Mouse (Mus musculus) gonadal fat pad, adult 2 months (tissue): ENCODE measurements around the gene Cpb2. TPM values are rescaled to one million over a fixed set of nuclear protein-coding genes. Genes with fewer than 3 reads are reported as not detected.

Source experiments
- DNase-seq: peaks from one replicate; pipeline ENCODE4 v3.0.0-alpha.2; 2012; ENCODE audit warnings: low read depth
- polyA plus RNA-seq: library from polyadenylated mRNA; depleted of rRNA; stranded (reverse); fragments of >200 nt; gene quantifications from 2 replicates; pipeline ENCODE4 v1.2.3, GENCODE M21; 2012; rRNA removed

Cpb2 gene
- 0.37 TPM in 1 of 2 replicates, not detected in the other for polyA plus RNA-seq

DNA sequence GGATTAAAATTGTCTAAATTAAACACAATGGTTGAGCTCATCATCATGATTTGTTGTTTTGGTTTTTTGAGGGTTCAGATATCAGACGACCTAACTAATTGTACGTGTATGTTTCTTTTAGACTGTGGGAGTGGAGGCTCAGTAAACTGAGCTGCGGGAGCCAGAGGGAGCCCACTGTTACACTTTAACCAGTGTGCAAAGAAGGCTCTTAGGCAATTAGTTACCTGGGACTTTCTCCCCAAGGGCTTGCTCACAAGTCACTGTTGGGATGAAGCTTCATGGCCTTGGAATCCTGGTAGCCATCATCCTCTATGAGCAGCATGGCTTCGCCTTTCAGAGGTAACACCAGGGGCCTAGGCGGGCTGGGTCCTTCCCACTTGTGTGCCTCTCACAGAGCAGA is at the start of gene Cpb2:
Gene Cpb2 (plus strand): TSS at position 201 of the 400 bp plus-strand sequence.
- DNase-seq = no peak

DNA sequence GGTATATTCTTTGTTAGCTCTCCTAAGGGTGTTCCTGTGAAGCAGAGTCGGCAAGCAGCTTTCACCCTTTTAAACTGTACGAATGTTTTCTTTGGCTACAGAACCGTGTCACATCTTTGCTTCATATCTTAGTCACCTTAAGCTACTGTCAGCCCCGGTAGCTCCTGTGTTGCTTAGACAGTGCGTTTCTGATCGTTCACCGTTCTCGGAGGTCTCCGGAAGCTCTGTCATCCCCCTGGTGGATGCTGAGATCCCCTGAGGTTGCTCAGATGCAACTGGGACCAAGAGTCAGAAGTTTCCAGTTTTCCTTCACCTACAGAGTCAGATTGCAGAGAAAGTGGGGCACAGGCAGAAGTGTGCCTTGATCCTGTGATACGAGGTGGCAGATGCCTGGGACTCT is 49.7 kb upstream of the Cpb2 start:
- DNase-seq = no peak

GRCm38 (mm10) chr14:75192858-75193257 is 49.2 kb upstream of the Cpb2 start:
- DNase-seq = no peak

DNA sequence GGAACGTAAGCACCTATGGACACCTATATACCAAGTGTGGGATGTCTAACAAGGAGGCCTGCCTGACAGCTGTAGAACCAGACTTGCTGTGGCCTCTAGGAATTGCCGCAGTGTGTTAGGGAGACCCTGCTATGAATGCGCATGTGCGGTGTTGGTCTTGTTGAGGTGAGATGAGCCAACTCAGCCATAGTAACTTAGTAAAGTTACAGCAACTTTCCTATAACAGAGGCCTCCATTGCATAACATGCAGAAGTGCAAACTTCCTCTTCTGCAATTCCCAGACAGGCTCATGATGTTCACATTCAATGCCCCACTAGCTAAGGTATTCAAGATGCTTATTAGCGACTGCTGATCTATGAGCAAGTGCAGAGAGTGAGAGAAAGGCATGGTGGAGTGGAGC is 46.6 kb upstream of the Cpb2 start:
- no peak for DNase-seq

DNA sequence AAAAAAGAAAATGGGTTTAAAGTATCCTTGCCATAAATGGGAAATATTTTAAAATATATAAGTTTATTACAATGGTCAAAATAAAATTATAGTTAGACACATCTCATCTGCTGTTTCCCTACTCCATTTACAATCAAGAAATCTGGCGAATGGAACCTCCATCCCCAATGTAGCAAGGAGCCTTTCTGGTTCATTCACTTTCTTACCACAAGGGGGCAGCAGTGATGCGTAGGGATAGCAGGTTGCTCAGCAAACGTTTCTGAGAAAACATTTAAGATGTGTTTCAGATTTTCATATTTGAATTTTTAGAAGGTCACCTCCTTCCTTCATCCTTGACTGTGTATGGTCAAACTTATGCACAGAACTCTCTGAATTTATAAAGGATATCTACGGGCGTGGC is 45.1 kb upstream of the Cpb2 start:
- no peak for DNase-seq

DNA sequence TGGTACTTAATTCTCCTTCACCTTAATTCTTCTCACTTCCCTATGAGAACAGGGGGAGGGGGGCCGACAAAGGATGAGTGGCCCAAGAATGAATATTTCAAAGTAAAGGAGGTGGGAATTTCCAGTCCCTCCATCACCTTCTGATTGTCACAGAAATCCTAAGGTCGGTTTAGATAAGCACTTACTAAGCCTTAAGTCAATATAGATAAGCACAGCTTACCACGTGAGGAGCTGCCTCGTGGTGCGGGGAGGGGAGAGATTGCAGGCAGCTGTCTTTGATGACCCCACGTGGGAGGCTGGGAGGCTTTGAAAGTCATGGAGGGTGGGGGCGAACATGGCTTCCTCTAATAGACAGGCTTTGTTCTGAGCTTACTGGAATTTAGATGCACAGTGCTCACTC is 44.4 kb upstream of the Cpb2 start:
- no peak for DNase-seq

GRCm38 (mm10) chr14:75205363-75206051 is 36.6 kb upstream of the Cpb2 start:
- no peak for DNase-seq

GRCm38 (mm10) chr14:75206307-75206706 is 35.8 kb upstream of the Cpb2 start:
- no peak for DNase-seq

DNA sequence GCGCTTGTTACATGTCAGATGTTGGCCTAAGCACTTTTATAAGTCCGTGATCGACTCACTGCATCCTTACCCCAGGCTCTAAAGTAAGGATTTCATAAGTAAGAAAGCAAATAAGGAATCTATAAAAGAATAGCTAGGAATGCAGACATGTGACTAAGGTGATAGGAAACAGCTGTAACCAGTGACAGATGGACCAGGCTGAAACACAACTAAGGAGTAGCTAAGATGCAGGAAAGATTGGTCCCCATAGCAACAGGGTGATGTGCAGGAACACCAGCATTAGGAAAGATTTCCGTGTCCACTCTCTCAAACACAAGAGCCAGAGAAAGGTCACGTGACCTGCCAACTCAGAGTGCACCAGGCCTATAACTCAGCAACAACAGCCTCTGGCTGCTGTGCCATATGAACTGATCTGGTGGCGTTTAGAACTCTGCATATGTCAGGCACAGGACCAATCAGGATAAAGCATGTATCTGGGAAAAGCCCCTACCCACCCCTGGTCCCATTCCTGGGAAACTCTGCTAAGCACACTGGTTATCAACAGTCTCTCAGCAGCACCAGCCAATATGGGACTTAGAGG is 33.4 kb upstream of the Cpb2 start:
- no peak for DNase-seq

DNA sequence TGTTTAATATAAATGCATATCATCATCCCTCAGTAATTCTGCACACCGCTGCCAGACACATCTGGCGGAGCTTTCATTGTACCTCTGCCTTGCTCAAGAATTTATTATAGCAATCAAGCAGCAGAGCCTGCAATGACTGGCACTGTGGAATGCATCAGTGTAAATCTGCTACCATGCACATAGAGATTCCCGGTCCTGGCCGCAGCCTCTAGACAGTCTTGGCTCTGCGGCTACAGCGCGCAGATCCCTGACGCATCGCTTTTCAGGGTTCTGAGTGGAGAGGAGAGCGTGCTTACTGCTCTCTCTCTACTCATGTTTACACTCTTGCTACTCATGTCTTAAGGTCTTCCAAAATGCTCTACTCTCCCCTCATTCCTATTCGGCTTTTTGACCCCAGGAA is 28.3 kb upstream of the Cpb2 start:
- no peak for DNase-seq

DNA sequence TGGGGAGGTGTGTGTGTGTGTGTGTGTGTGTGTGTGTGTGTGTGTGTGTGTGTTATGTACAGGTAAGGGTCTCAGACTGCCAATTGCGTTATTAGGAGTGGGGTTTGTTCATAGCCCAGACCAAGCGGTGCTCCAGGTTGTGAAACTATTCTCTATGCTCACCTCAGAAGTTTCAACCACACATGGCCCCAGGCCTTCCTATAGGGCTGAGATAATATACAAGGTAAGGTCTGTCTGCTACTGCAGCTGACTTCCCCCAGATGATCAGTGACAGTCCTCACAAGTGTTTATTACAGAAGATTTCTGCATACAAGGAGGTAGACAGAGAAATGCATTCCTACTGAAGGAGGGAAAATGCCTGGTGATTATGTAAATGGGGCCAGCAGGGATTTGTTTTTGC is 23.2 kb upstream of the Cpb2 start:
- DNase-seq = no peak

DNA sequence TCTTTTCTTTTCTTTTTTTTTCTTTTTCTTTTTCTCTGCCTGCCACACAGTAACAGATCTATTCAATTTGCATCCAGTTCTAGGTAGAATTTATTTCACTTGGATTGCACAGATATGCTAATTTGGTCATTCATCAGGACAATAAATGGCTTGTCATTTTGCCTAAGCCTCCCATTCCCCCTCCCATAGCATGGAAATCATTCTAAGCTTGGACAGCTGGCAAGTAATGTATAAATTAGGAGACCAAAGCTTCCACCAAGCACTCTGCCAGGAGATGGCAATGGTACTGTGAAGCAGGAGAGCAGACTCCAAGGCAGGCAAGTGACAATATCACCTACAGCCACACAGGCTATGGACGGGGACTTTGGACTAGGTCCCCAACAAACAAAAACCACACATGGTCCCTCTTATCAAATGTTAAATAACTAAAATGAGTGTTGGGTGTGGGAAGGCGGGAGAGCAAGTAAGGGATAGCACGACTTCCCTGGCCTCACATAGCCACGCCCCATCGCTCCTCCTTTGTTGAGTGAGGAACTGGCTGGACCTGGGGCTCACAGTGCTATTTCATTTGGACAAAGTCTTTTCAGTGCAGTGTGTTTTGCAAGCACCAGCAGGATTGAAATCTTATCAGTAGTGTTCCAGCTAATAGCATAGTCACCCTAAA is 22.7 kb upstream of the Cpb2 start:
- no peak for DNase-seq

- DNase-seq = no peak
These were observed 19.7 kb upstream of the Cpb2 start for GRCm38 (mm10) chr14:75222386-75222785.

GRCm38 (mm10) chr14:75227453-75228084 is 14.5 kb upstream of the Cpb2 start:
- no peak for DNase-seq

GRCm38 (mm10) chr14:75229834-75230233 is 12.3 kb upstream of the Cpb2 start:
- no peak for DNase-seq

- no peak for DNase-seq
These were observed 9.0 kb upstream of the Cpb2 start for GRCm38 (mm10) chr14:75233070-75233469.

DNA sequence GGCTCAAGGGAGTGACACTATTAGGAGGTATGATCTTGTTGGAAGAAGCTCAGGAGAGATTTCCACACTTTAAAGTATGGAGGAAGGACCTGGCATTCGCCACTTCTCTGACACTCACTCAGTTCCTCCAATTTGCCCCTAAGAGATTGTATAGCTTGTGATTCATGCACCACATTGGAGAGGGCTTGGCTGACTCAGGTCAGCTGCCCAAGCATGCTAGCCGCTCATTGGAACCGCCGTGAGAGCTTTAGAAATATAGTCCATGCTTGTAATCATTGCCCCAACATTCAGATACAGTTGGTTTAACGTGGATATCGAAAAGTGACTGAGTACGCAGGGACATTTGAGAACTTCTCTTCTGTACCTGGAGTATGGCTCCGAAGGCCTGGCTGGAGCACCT is 6.5 kb upstream of the Cpb2 start:
- DNase-seq = no peak

GRCm38 (mm10) chr14:75235955-75236635 is 6.0 kb upstream of the Cpb2 start:
- no peak for DNase-seq

DNA sequence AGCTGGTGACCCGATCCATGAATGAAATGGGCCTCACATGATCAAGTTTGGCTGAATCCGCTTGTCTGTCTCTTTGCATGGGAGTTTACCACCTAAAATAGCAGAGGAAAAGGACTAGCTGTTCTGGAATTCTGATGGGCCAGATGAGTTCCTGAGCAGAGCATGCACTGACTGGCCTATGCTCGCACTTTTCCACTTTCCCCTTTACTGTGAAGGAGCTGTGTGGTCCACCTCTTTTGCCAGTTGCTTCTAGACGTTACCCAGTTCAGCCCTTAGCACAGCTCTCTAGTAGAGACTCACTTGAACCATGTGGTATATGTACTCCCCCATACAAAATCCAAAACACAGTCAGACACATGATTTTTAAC is 5.5 kb upstream of the Cpb2 start:
- no peak for DNase-seq

- DNase-seq = no peak
These were observed 5.0 kb upstream of the Cpb2 start for GRCm38 (mm10) chr14:75237096-75237495.

DNA sequence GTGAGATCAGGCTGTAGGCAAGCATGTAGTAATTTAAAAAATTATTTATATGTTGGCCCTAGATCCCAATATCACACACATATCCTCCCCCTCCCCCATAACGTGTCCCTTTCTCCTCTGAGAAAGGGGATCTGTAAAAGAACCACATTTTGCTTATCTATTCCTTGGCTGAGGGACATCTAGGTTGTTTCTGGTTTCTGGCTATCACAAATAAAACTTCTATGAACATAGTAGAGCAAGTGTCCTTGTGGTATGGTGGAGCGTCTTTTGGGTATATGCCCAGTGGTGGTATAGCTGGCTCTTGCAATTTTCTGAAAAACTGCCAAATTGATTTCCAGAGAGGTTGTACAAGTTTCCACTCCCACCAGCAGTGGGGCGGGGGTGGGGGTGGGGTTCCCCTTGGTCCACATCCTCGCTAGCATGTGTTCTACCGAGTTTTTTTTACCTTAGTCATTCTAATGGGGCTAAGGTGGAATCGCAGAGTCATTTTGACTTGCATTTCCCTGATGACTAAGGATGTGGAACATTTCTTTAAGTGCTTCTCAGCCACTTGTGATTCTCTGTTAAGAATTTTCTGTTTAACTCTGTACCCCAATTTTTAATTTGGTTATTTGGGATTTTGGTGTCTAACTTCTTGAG is 3.9 kb upstream of the Cpb2 start:
- DNase-seq = no peak
